Mouse (Mus musculus) common myeloid progenitor, adult 5-6 weeks (primary cell): ENCODE results near the gene Rap2b. TPM values are rescaled to one million over a fixed set of nuclear protein-coding genes. Genes with fewer than 3 reads are reported as not detected.
A peak's percentile ranks its signal among the peaks of the same experiment; 100 is the strongest.

ENCODE experiments used
- ATAC-seq: replicated peaks from 2 replicates; pipeline ENCODE4 v1.8.0; 2016; ENCODE audit warnings: low read depth, mild to moderate bottlenecking, moderate TSS enrichment, inconsistent platforms; ENCODE audit not compliant: poor library complexity, severe bottlenecking
- total RNA-seq: library from RNA; stranded (forward); fragments of 200-1000, 187-1606 nt; gene quantifications from 2 replicates; pipeline ENCODE4 v1.2.3, GENCODE M21; 2017

Gene Rap2b
- total RNA-seq, 1 experiment from 2014 or later: 10.0 TPM

- no peak for ATAC-seq
Observed at GRCm38 (mm10) chr3:61368446-61368845, 7.0 kb downstream of the Rap2b start.

- ATAC-seq: no peak
Observed at GRCm38 (mm10) chr3:61376001-61376400, 14.6 kb downstream of the Rap2b start.

GRCm38 (mm10) chr3:61386368-61386767 is 24.9 kb downstream of the Rap2b start:
- ATAC-seq: no peak

- no peak for ATAC-seq
Observed at GRCm38 (mm10) chr3:61391564-61391963, 30.1 kb downstream of the Rap2b start.

GRCm38 (mm10) chr3:61392881-61393280 is 31.4 kb downstream of the Rap2b start:
- ATAC-seq: peak; percentile 83

- ATAC-seq: no peak
Observed at GRCm38 (mm10) chr3:61393520-61393919, 32.1 kb downstream of the Rap2b start.

- ATAC-seq: no peak
Observed at GRCm38 (mm10) chr3:61395382-61395781, 33.9 kb downstream of the Rap2b start.

GRCm38 (mm10) chr3:61396728-61397127 is 35.3 kb downstream of the Rap2b start:
- peak; percentile 53 for ATAC-seq

- ATAC-seq: no peak
Observed at GRCm38 (mm10) chr3:61400823-61401387, 39.5 kb downstream of the Rap2b start.

GRCm38 (mm10) chr3:61406921-61407320 is 45.5 kb downstream of the Rap2b start:
- peak; percentile 43 for ATAC-seq

GRCm38 (mm10) chr3:61409683-61410082 is 48.2 kb downstream of the Rap2b start:
- peak; percentile 94 for ATAC-seq

GRCm38 (mm10) chr3:61415883-61416282 is 54.4 kb downstream of the Rap2b start:
- ATAC-seq: no peak

Other genes with a start within 250 kb of the Rap2b start
- 0.58 and 0.87 TPM in 2 replicates for gene B430305J03Rik, start 4.3 kb downstream of the Rap2b start, total RNA-seq